Comparison of ENCODE assay signal across 16 mouse cellular contexts in genomic region chr1:137053134-137053533, GRCm38 (mm10).
"Had no signal": no experiment of that assay in that cellular context is flagged by ENCODE, and none has a peak within 500 bp of the region (broad histone marks: within the 10 kb centered on the region; RNA-seq: fewer than 3 reads in every experiment).

No protein-coding gene starts in this region.

- H3K36me3 ChIP-seq: lung, embryonic 15.5 days; midbrain, embryonic 13.5 days; midbrain, embryonic 15.5 days; neural tube, embryonic 12.5 days; stomach, embryonic 15.5 days had no signal

- H3K9ac ChIP-seq: liver, embryonic 14.5 days; lung, embryonic 15.5 days; midbrain, embryonic 13.5 days; midbrain, embryonic 15.5 days; neural tube, embryonic 12.5 days; stomach, embryonic 15.5 days had no signal

- H3K4me3 ChIP-seq: lung, embryonic 15.5 days; megakaryocyte, embryonic 14.5 days; midbrain, embryonic 13.5 days; midbrain, embryonic 15.5 days; neural tube, embryonic 12.5 days; stomach, embryonic 15.5 days had no signal

- DNase-seq: lung, adult 2 months; lung, postnatal 14 days; lung, postnatal 36 days; thymus, postnatal 14 days; thymus, postnatal 36 days had no signal

- ATAC-seq: lung, postnatal 0 days; midbrain, embryonic 13.5 days; midbrain, embryonic 15.5 days had no signal

- H3K27me3 ChIP-seq: lung, embryonic 15.5 days; megakaryocyte, embryonic 14.5 days; midbrain, embryonic 13.5 days; midbrain, embryonic 15.5 days; neural tube, embryonic 12.5 days; stomach, embryonic 15.5 days had no signal

- H3K9me3 ChIP-seq: lung, embryonic 15.5 days; midbrain, embryonic 13.5 days; midbrain, embryonic 15.5 days; stomach, embryonic 15.5 days had no signal

- H3K4me2 ChIP-seq: lung, embryonic 15.5 days; midbrain, embryonic 11.5 days; midbrain, embryonic 13.5 days; midbrain, embryonic 15.5 days; neural tube, embryonic 12.5 days; stomach, embryonic 15.5 days had no signal

- H3K27ac ChIP-seq: liver, embryonic 14.5 days; lung, embryonic 15.5 days; macrophage; midbrain, embryonic 13.5 days; midbrain, embryonic 15.5 days; neural tube, embryonic 12.5 days; stomach, embryonic 15.5 days; stomach, postnatal 0 days had no signal

- H3K4me1 ChIP-seq: lung, embryonic 15.5 days; midbrain, embryonic 13.5 days; midbrain, embryonic 15.5 days; neural tube, embryonic 12.5 days; stomach, embryonic 15.5 days had no signal
